Mouse (Mus musculus) C2C12 (cell line): ENCODE measurements at regions not wholly inside any gene's neighbourhood (a gene's known extent, or its start where the extent isn't known, plus 50 kb on each side); places are given as distances from the start of the nearest gene placed in this dataset.

Experiments
- CEBPB ChIP-seq: IDR thresholded peaks from one replicate; pipeline ENCODE4 v1.6.1; 2011; ENCODE audit warnings: low read depth, mild to moderate bottlenecking, control low read depth, moderate library complexity
- CTCF ChIP-seq: IDR thresholded peaks from one replicate; pipeline ENCODE4 v1.5.1; 2011; ENCODE audit not compliant: control insufficient read depth, insufficient read depth, insufficient read length
- FOSL1 ChIP-seq: IDR thresholded peaks from one replicate; pipeline ENCODE4 v1.8.0; 2011; ENCODE audit warnings: mild to moderate bottlenecking, low read length; ENCODE audit not compliant: poor library complexity, insufficient read depth, severe bottlenecking
- MAX ChIP-seq: IDR thresholded peaks from one replicate; pipeline ENCODE4 v1.6.1; 2011; ENCODE audit warnings: mild to moderate bottlenecking, control low read depth
- MYOD1 ChIP-seq: IDR thresholded peaks from one replicate; pipeline ENCODE4 v1.6.1; 2011; ENCODE audit warnings: low read depth; ENCODE audit not compliant: control insufficient read depth, insufficient read length
- USF1 ChIP-seq: IDR thresholded peaks from one replicate; pipeline ENCODE4 v1.6.1; 2011; ENCODE audit warnings: low read depth, mild to moderate bottlenecking, control low read depth, moderate library complexity

DNA sequence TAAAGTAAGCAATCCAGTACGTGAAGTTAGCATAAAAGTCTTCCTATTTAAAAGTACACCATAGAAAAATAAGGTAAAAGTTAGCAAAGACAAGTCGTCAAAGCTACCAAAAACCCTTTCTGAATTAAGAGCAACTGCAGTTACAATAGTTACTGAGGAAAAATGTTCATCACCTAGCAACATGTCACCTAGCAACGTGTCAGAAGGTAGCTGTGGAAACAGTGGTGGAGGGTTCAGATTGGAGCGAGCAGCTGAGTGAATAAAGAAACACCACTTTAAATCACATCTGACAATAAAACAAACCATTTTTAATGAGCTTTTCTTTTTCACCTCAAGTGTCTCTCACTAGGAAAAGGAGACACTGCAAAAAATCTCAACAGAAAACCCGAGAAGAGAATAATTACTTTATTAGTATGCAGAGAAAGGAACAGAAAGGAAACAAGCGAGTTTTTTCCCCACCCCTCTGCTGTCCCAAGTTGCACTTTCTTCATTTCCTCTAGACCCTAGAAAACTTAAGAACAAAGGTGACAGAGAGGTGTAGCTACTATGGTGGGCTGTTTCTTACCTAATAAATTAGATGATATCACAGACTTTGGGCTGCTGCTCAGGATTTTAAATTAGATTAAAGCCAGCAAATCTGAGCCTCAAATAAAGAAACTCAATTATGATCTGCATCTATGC, 275.4 kb downstream of the 1700017N19Rik start:
- TF ChIP-seq CTCF, result no peak
- no peak for TF ChIP-seq CEBPB
- no peak for TF ChIP-seq MAX
- no peak for TF ChIP-seq USF1
- TF ChIP-seq FOSL1, result no peak
- no peak for TF ChIP-seq MYOD1
